Mouse (Mus musculus) forebrain, embryonic 11.5 days (tissue): ENCODE data around the gene Gchfr. TPM values are rescaled to one million over a fixed set of nuclear protein-coding genes. Genes with fewer than 3 reads are reported as not detected.
A peak's percentile ranks its signal among the peaks of the same experiment; 100 is the strongest.

Source experiments
- ATAC-seq: fragments of 200-750 bp; cut with Nextera tagmentation; replicated peaks from 2 replicates; pipeline ENCODE4 v1.8.0; 2017; ENCODE audit warnings: moderate TSS enrichment; ENCODE audit not compliant: low FRiP score
- DNase-seq: peaks from one replicate; pipeline ENCODE4 v3.0.0-alpha.2; 2017; ENCODE audit warnings: low spot score
- H3K27ac ChIP-seq: fragments of 300-500 bp; sonication (generic); 2 replicates; pipeline ENCODE4 v1.5.1; 2014; ENCODE audit warnings: low read depth, low read length
- H3K27me3 ChIP-seq: fragments of 300-500 bp; sonication (generic); 2 replicates; pipeline ENCODE4 v1.6.1; 2014; ENCODE audit warnings: mild to moderate bottlenecking, low read length, mixed read lengths; ENCODE audit not compliant: control insufficient read depth, insufficient read depth
- H3K36me3 ChIP-seq: fragments of 300-500 bp; sonication (generic); 2 replicates; pipeline ENCODE4 v1.6.1; 2014; ENCODE audit warnings: mild to moderate bottlenecking, low read length, moderate library complexity, mixed read lengths; ENCODE audit not compliant: control insufficient read depth, insufficient read depth
- H3K4me1 ChIP-seq: fragments of 300-500 bp; sonication (generic); replicated peaks from 2 replicates; pipeline ENCODE4 v1.6.1; 2014; ENCODE audit warnings: low read length, mixed read lengths; ENCODE audit not compliant: control insufficient read depth, insufficient read depth
- H3K4me2 ChIP-seq: fragments of 300-500 bp; sonication (generic); 2 replicates; pipeline ENCODE4 v1.6.1; 2014; ENCODE audit warnings: low read depth, mild to moderate bottlenecking, low read length, moderate library complexity, mixed read lengths; ENCODE audit not compliant: severe bottlenecking
- H3K4me3 ChIP-seq: fragments of 300-500 bp; sonication (generic); 2 replicates; pipeline ENCODE4 v1.5.1; 2014; ENCODE audit warnings: low read depth, low read length
- H3K9ac ChIP-seq: fragments of 300-500 bp; sonication (generic); 2 replicates; pipeline ENCODE4 v1.6.1; 2014; ENCODE audit warnings: low read length
- H3K9me3 ChIP-seq: fragments of 300-500 bp; sonication (generic); 2 replicates; pipeline ENCODE4 v1.6.1; 2016; ENCODE audit warnings: low read length, mixed read lengths; ENCODE audit not compliant: control insufficient read depth
- WGBS: fragments of 180-500 bp; shearing (Covaris S2); extraction: QIAGEN DNeasy Blood & Tissue Kit; methylation state at CpG from one replicate; pipeline ENCODE4 v1.1.7; 2014; 5-methylcytosine and 5-hydroxymethylcytosine counted together
- polyA plus RNA-seq: library from polyadenylated mRNA; unstranded; fragments of >200 nt; fragmentation: Nextera tagmentation; extraction: Ambion mirVana; gene quantifications from 2 replicates; pipeline ENCODE4 v1.2.1, GENCODE M21; 2014

Gchfr gene
- polyA plus RNA-seq, 1 experiment from 2014 or later = 2.7 TPM

DNA sequence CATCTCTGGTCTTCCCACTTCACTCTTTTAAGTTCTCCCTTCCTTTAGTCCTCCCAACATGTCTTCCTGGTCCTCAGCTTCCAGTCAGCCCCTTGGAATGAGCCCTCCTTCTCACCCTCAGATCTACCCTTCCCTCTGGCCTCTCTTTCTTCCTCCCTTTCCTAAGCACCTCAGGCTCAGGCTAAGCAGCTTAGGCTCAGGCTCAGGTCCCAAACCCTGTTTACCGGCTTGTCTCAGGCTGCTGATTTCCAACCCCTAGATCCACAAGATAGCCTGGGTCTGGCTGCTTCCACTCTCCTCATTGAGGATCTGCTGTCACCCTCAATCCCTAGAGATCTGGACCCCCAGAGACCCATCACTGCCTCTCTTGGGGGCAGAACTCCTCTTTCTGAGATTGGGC is 30.5 kb downstream of the Gchfr start:
- ATAC-seq (no peak), DNase-seq (no peak)
- H3K9ac ChIP-seq = no peak overlapping the region
- H3K27me3 ChIP-seq = no peaks in the 10 kb centered on the region
- WGBS = 21% methylated on average over 1 of the region's 1 CpGs
- no peak overlapping the region for H3K4me2 ChIP-seq
- H3K4me1 ChIP-seq = 0 out of 2 replicates have a peak, but pooled peaks cover 1% of the 10 kb centered on the region
- H3K4me3 ChIP-seq = no peak overlapping the region
- H3K36me3 ChIP-seq = no peaks in the 10 kb centered on the region
- no peaks in the 10 kb centered on the region for H3K9me3 ChIP-seq
- no peak overlapping the region for H3K27ac ChIP-seq

- no peak for DNase-seq
- Histone ChIP-seq H3K27ac (no peak overlapping the region), H3K9ac (no peak overlapping the region), H3K36me3 (no peaks in the 10 kb centered on the region), H3K9me3 (no peaks in the 10 kb centered on the region), H3K4me2 (no peak overlapping the region), H3K27me3 (no peaks in the 10 kb centered on the region), H3K4me3 (no peak overlapping the region), H3K4me1 (peaks cover 5% of the 10 kb centered on the region; the same call in 1 of the 2 replicates)
- whole genome bisulfite sequencing = 62% methylated on average over 3 of the region's 3 CpGs
- ATAC-seq = no peak
These were observed 31.4 kb downstream of the Gchfr start for GRCm38 (mm10) chr2:119198934-119199333.

DNA sequence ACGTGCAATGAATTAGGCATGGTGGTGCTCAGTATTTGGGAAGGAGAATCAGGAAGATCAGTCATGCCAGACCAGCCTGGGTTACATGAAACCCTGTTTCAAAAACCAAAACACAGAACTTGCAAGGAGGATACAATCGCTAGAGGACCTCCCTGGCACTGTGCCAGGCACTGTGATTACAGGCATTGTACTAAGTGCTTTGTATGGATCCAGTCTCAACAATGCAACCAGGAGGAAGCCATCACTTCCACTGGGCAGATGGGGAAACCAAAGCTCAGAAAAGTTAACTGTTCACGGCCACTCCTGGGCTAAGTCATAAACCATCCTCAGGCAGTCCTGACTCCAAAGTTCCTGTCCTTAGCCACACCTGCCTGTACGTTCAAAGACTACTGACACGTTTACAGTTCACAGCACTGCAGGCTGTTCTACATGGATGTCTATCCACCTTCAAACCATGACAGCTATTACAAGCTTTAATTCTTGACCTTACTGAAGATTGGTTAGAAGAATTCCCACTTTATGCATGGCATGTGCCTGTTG is 35.4 kb downstream of the Gchfr start:
- ATAC-seq = no peak
- no peaks in the 10 kb centered on the region for H3K36me3 ChIP-seq
- 81% methylated on average over 5 of the region's 5 CpGs for WGBS
- H3K9me3 ChIP-seq = no peaks in the 10 kb centered on the region
- peaks cover 9% of the 10 kb centered on the region; the same call in 1 of the 2 replicates for H3K4me1 ChIP-seq
- H3K4me2 ChIP-seq = no peak overlapping the region
- no peak overlapping the region for H3K27ac ChIP-seq
- no peak overlapping the region for H3K9ac ChIP-seq
- DNase-seq = no peak
- no peaks in the 10 kb centered on the region for H3K27me3 ChIP-seq
- no peak overlapping the region for H3K4me3 ChIP-seq

DNA sequence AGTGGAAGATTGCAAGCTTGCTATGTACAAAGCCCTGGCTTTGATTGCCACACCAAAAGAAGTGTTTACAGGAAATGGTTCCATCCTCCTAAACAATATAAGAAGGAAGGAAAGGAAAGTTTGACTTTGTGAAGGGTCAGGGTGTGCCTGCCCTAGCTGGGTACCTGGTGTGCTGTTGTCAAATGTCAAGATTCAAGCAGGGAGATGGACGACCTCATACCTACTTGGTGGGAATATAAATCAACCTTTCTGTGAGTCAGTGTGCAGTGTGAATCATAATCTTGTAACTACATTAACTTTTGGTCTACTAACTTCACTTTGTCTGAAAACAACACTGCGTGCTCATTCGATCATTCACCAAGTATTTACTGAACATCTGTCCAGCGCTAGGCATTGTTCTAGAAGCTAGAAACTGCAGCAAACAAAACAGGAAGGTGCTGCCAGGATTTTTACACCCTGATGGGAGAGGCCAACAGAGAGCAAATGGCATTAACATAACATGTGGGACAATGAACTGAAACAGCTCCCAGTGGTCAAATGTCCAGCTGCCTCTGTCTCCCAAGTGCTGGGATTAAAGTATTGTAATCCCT is 36.4 kb downstream of the Gchfr start:
- Histone ChIP-seq H3K4me1 (peaks cover 9% of the 10 kb centered on the region; the same call in 1 of the 2 replicates), H3K27ac (no peak overlapping the region), H3K9ac (no peak overlapping the region), H3K9me3 (no peaks in the 10 kb centered on the region), H3K36me3 (no peaks in the 10 kb centered on the region), H3K4me2 (no peak overlapping the region), H3K4me3 (no peak overlapping the region), H3K27me3 (no peaks in the 10 kb centered on the region)
- ATAC-seq (no peak), DNase-seq (no peak)
- WGBS = 82% methylated on average over 4 of the region's 4 CpGs

GRCm38 (mm10) chr2:119207961-119208343 is 40.4 kb downstream of the Gchfr start:
- ATAC-seq (peak; percentile 10), DNase-seq (no peak)
- 19% methylated on average over 6 of the region's 6 CpGs for WGBS
- Histone ChIP-seq H3K4me2 (peak overlapping the region; percentile 47), H3K4me3 (peak overlapping the region; percentile 64), H3K9ac (peak overlapping the region; percentile 67), H3K36me3 (no peaks in the 10 kb centered on the region; the same call in 1 of the 2 replicates), H3K4me1 (peaks cover 8% of the 10 kb centered on the region; the same call in 1 of the 2 replicates), H3K27ac (peak overlapping the region; percentile 44; the same call in 1 of the 2 replicates), H3K27me3 (no peaks in the 10 kb centered on the region), H3K9me3 (no peaks in the 10 kb centered on the region)

DNA sequence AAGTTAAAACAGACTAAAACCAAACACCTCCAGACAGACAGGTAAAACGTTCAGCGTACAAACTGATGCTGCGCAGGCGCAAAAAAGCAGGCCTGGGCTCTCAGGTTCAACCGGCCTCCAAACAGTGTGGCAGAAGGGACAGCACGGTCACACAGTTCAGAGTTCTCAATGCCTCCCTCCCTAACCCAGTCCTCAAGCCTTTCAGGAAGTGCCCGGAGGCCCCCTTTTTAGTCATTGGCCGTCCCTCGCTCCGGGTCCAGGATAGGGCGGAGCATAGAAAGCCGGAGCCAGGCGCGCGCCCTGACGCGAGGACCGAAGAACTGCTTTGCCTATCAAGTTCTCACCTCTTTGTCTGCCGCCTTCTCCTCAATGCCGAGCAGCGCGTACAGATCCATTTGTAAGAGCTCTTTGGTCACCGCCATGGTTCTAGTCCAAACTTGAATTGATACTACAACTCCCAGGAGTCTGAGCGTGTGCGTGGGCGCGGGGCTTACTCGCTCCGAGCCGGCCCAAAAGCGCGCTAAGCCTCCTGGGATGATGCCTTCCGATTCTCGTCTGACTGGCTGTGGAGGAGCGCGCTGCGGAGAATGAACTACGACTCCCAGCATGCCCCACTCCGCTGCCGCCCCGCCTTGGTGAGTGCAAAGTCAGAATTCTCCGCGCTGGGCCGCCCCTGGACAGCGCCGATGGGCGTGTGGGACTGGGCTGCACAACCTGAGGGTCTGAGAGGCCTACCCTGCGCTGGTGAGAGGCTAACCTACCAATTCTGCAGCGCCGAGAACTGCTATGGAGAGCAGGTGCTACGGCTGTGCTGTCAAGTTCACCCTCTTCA is 41.0 kb downstream of the Gchfr start, which contains the start of the genes Zfyve19 and Dnajc17:
Gene Zfyve19 (plus strand): TSS at position 274 of the 832 bp plus-strand sequence.
Gene Dnajc17 (minus strand): TSS at position 452 of the 832 bp plus-strand sequence.
- no peaks in the 10 kb centered on the region; the same call in 1 of the 2 replicates for H3K36me3 ChIP-seq
- H3K27ac ChIP-seq = peak within 1 kb of the TSS; percentile 44; the same call in 1 of the 2 replicates
- peak within 1 kb of the TSS; percentile 64 for H3K4me3 ChIP-seq
- under 1% methylated on average over 51 of the region's 51 CpGs for WGBS
- H3K4me1 ChIP-seq = peaks cover 4% of the 10 kb centered on the region; the same call in 1 of the 2 replicates
- peak; percentile 97 for DNase-seq
- no peaks in the 10 kb centered on the region for H3K27me3 ChIP-seq
- H3K4me2 ChIP-seq = peak within 1 kb of the TSS; percentile 60
- no peaks in the 10 kb centered on the region for H3K9me3 ChIP-seq
- ATAC-seq = peak; percentile 96
- H3K9ac ChIP-seq = peak within 1 kb of the TSS; percentile 67

- peaks cover 4% of the 10 kb centered on the region; the same call in 1 of the 2 replicates for H3K4me1 ChIP-seq
- no peaks in the 10 kb centered on the region for H3K9me3 ChIP-seq
- H3K27ac ChIP-seq = no peak overlapping the region
- H3K36me3 ChIP-seq = no peaks in the 10 kb centered on the region; the same call in 1 of the 2 replicates
- peak overlapping the region; percentile 67 for H3K9ac ChIP-seq
- DNase-seq (no peak), ATAC-seq (peak; percentile 26)
- WGBS = 3% methylated on average over 13 of the region's 13 CpGs
- H3K27me3 ChIP-seq = no peaks in the 10 kb centered on the region
- peak overlapping the region; percentile 60 for H3K4me2 ChIP-seq
- H3K4me3 ChIP-seq = peak overlapping the region; percentile 64
These were observed 41.6 kb downstream of the Gchfr start for GRCm38 (mm10) chr2:119209176-119209507.
